Mouse (Mus musculus): ENCODE data around the gene Cs.

DNA sequence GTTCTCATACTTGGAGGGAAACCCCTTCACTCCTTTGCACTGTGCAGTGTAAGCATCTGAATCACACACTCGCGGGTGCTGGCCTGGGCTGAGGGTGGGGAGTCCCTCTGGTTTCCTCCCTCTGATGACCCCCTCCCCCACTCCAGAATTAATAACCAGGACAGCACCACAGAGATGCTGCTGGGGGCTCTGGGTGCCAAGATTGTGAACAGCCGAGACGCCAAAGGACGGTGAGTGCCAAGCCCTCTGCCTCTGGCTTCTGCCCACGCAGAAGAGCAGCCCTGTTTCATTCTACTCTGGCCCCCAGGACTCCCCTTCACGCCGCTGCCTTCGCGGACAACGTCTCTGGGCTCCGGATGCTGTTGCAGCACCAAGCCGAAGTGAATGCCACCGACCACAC is 51.4 kb downstream of the Cs start:
- no peak for TF ChIP-seq CTCF (IDR thresholded peaks at IDR 0.05; ENCODE audit: insufficient read depth, low read length)
- no peak for TF ChIP-seq POLR2A (IDR thresholded peaks at IDR 0.05; ENCODE audit: borderline replicate concordance, extremely low read depth, low read depth, low read length)
